Comparison of ENCODE assay signal across 8 mouse cellular contexts in genomic region chr1:44118239-44119054, GRCm38 (mm10). TPM values are rescaled to one million over a fixed set of nuclear protein-coding genes. Genes with fewer than 3 reads are reported as not detected.
DNase-seq lines count a peak whose midpoint lies in the region; ATAC-seq and TF ChIP-seq lines count a peak whose summit lies in the region.

TSS of gene Kdelc1 (minus strand) at chr1:44118808.
TSS of gene Bivm (plus strand) at chr1:44118957.

- DNase-seq in c-Kit-positive CD71-negative TER-119-negative erythroid progenitor cells, embryonic 14.5 days (ENCODE audit: low read depth): peak; percentile 80
- DNase-seq in forebrain, embryonic 10.5 days (ENCODE audit: extremely low spot score, low spot score): peak; percentile 90
- peak; percentile 93 to 97 for DNase-seq in kidney, postnatal 25 days
- peak; percentile 76 to 81 (median 81) for DNase-seq in liver, embryonic 14.5 days (ENCODE audit: low read depth in 3 of 3, low spot score in 3 of 3)
- DNase-seq in neural tube, embryonic 11.5 days (ENCODE audit: low spot score): peak; percentile 87
- DNase-seq in stomach, postnatal 0 days (ENCODE audit: low spot score): peak; percentile 90

- H3K36me3 ChIP-seq in forebrain, embryonic 10.5 days (replicated peaks): peaks cover 47% of the 10 kb centered on the region
- H3K36me3 ChIP-seq in heart, embryonic 15.5 days: peaks cover 19% of the 10 kb centered on the region
- no peaks in the 10 kb centered on the region for H3K36me3 ChIP-seq in liver, embryonic 14.5 days (replicated peaks; ENCODE audit: control insufficient read depth, insufficient read depth, low read depth)
- H3K36me3 ChIP-seq in neural tube, embryonic 11.5 days (ENCODE audit: control insufficient read depth, insufficient read depth, low read length): 0 out of 2 replicates have a peak, but pooled peaks cover 3% of the 10 kb centered on the region
- peaks cover 4% of the 10 kb centered on the region for H3K36me3 ChIP-seq in stomach, postnatal 0 days (ENCODE audit: control insufficient read depth, insufficient read depth, low read length)

- peak within 1 kb of the TSS; percentile 80 for H3K4me3 ChIP-seq in forebrain, embryonic 10.5 days
- H3K4me3 ChIP-seq in heart, embryonic 15.5 days: peak within 1 kb of the TSS; percentile 68
- peak within 1 kb of the TSS; percentile 66 to 94 for H3K4me3 ChIP-seq in liver, embryonic 14.5 days (ENCODE audit: insufficient read depth in 1 of 2, low read depth in 2 of 2, low read length in 2 of 2)
- H3K4me3 ChIP-seq in neural tube, embryonic 11.5 days (ENCODE audit: low read depth, low read length): peak within 1 kb of the TSS; percentile 78
- peak within 1 kb of the TSS; percentile 62 for H3K4me3 ChIP-seq in stomach, postnatal 0 days (ENCODE audit: low read depth, low read length)

- peak within 1 kb of the TSS; percentile 77 for H3K4me2 ChIP-seq in heart, embryonic 15.5 days
- peak within 1 kb of the TSS; percentile 82 for H3K4me2 ChIP-seq in liver, embryonic 14.5 days (ENCODE audit: low read depth)
- H3K4me2 ChIP-seq in neural tube, embryonic 11.5 days (ENCODE audit: low read depth): peak within 1 kb of the TSS; percentile 70
- H3K4me2 ChIP-seq in stomach, postnatal 0 days (replicated peaks; ENCODE audit: low read depth): peak within 1 kb of the TSS; percentile 83

- peak within 1 kb of the TSS; percentile 83 for H3K9ac ChIP-seq in heart, embryonic 15.5 days
- H3K9ac ChIP-seq in liver, embryonic 14.5 days (replicated peaks): peak within 1 kb of the TSS; percentile 62
- H3K9ac ChIP-seq in neural tube, embryonic 11.5 days (ENCODE audit: low read length): peak within 1 kb of the TSS; percentile 88
- peak within 1 kb of the TSS; percentile 83 for H3K9ac ChIP-seq in stomach, postnatal 0 days (ENCODE audit: low read length)

- H3K9me3 ChIP-seq in forebrain, embryonic 10.5 days: no peaks in the 10 kb centered on the region
- H3K9me3 ChIP-seq in heart, embryonic 15.5 days (replicated peaks): no peaks in the 10 kb centered on the region
- H3K9me3 ChIP-seq in liver, embryonic 14.5 days (ENCODE audit: control insufficient read depth, low read length): no peaks in the 10 kb centered on the region
- no peaks in the 10 kb centered on the region for H3K9me3 ChIP-seq in neural tube, embryonic 11.5 days (ENCODE audit: control insufficient read depth, low read length)
- no peaks in the 10 kb centered on the region for H3K9me3 ChIP-seq in stomach, postnatal 0 days (ENCODE audit: control insufficient read depth, low read length)

- no peak for TF ChIP-seq EP300 in liver, embryonic 14.5 days (IDR thresholded peaks at IDR 0.05; ENCODE audit: low read depth)
- no peak for TF ChIP-seq EP300 in stomach, postnatal 0 days (optimal IDR thresholded peaks at IDR 0.05)

- WGBS in forebrain, embryonic 10.5 days: under 1% methylated on average over 39 of the region's 39 CpGs
- under 1% methylated on average over 39 of the region's 39 CpGs for WGBS in heart, embryonic 15.5 days
- WGBS in liver, embryonic 14.5 days (ENCODE audit: insufficient replicate concordance): under 1% methylated on average over 39 of the region's 39 CpGs
- WGBS in neural tube, embryonic 11.5 days: under 1% methylated on average over 39 of the region's 39 CpGs
- 1% methylated on average over 39 of the region's 39 CpGs for WGBS in stomach, postnatal 0 days

- peaks cover 27% of the 10 kb centered on the region for H3K4me1 ChIP-seq in forebrain, embryonic 10.5 days
- peaks cover 11% of the 10 kb centered on the region for H3K4me1 ChIP-seq in heart, embryonic 15.5 days (replicated peaks)
- peaks cover 0 to 1% of the 10 kb centered on the region in 2 experiments; a peak in 1 of 4 replicates for H3K4me1 ChIP-seq in liver, embryonic 14.5 days (replicated peaks; ENCODE audit: control insufficient read depth in 2 of 2, insufficient read depth in 2 of 2, low read length in 1 of 2)
- H3K4me1 ChIP-seq in neural tube, embryonic 11.5 days (ENCODE audit: control insufficient read depth, insufficient read depth, low read length): no peaks in the 10 kb centered on the region
- H3K4me1 ChIP-seq in stomach, postnatal 0 days (replicated peaks; ENCODE audit: control insufficient read depth, insufficient read depth): peaks cover 3% of the 10 kb centered on the region; the same call in 1 of the 2 replicates

- ATAC-seq in CD4-positive, CD25-positive, alpha-beta regulatory T cell, adult 4 months: peak; percentile 82
- peak; percentile 97 for ATAC-seq in heart, embryonic 15.5 days (replicated peaks; ENCODE audit: insufficient number of reproducible peaks, insufficient read depth, low FRiP score, low read depth)
- ATAC-seq in liver, embryonic 14.5 days (ENCODE audit: insufficient read depth): peak; percentile 90
- ATAC-seq in neural tube, embryonic 11.5 days (ENCODE audit: insufficient read depth, low FRiP score, low TSS enrichment): peak; percentile 94
- ATAC-seq in stomach, postnatal 0 days (ENCODE audit: low FRiP score, low TSS enrichment): peak; percentile 98

- no peak for TF ChIP-seq CTCF in liver, embryonic 14.5 days (IDR thresholded peaks at IDR 0.05; ENCODE audit: low read depth)
- TF ChIP-seq CTCF in stomach, postnatal 0 days (IDR thresholded peaks at IDR 0.05; ENCODE audit: low read depth): no peak

- peak within 1 kb of the TSS; percentile 97 for H3K27ac ChIP-seq in forebrain, embryonic 10.5 days
- H3K27ac ChIP-seq in heart, embryonic 15.5 days: peak within 1 kb of the TSS; percentile 98
- H3K27ac ChIP-seq in liver, embryonic 14.5 days: peak within 1 kb of the TSS; percentile 63
- H3K27ac ChIP-seq in neural tube, embryonic 11.5 days (ENCODE audit: low read depth, low read length): peak within 1 kb of the TSS; percentile 93
- peak within 1 kb of the TSS; percentile 94 for H3K27ac ChIP-seq in stomach, postnatal 0 days (replicated peaks)

- H3K27me3 ChIP-seq in forebrain, embryonic 10.5 days (ENCODE audit: poor library complexity, severe bottlenecking): no peaks in the 10 kb centered on the region
- H3K27me3 ChIP-seq in heart, embryonic 15.5 days: no peaks in the 10 kb centered on the region
- H3K27me3 ChIP-seq in liver, embryonic 14.5 days (ENCODE audit: control insufficient read depth, insufficient read depth, low read length): no peaks in the 10 kb centered on the region
- H3K27me3 ChIP-seq in neural tube, embryonic 11.5 days (ENCODE audit: control insufficient read depth, insufficient read depth, low read length): no peaks in the 10 kb centered on the region
- no peaks in the 10 kb centered on the region for H3K27me3 ChIP-seq in stomach, postnatal 0 days (ENCODE audit: control insufficient read depth, insufficient read depth, low read length)

RNA-seq across cellular contexts. Expression of gene Kdelc1, which starts in this region (rescaled TPM):
- polyA plus RNA-seq in CD4-positive, CD25-positive, alpha-beta regulatory T cell, adult 4 months (2017; shearing (Covaris generic)): 10 to 100 TPM; 17.1 to 18.0 TPM
- polyA plus RNA-seq in forebrain, embryonic 10.5 days (2016; fragmentation: Nextera tagmentation; extraction: Ambion mirVana): 69.3 and 70.1 TPM in 2 replicates
- 39.1 and 40.8 TPM in 2 replicates for polyA plus RNA-seq in heart, embryonic 15.5 days (2015; fragmentation: Nextera tagmentation; extraction: Ambion mirVana)
- 7.7 and 10.2 TPM in 2 replicates for polyA plus RNA-seq in liver, embryonic 14.5 days (2012; rRNA removed)
- 13.2 and 15.4 TPM in 2 replicates for polyA plus RNA-seq in liver, embryonic 14.5 days (2014; fragmentation: Nextera tagmentation; extraction: Ambion mirVana)
- 59.1 and 60.3 TPM in 2 replicates for polyA plus RNA-seq in neural tube, embryonic 11.5 days (2014; fragmentation: Nextera tagmentation; extraction: Ambion mirVana)
- polyA plus RNA-seq in stomach, postnatal 0 days (2015; fragmentation: Nextera tagmentation; extraction: Ambion mirVana): 19.5 and 20.6 TPM in 2 replicates

RNA-seq across cellular contexts. Expression of gene Bivm, which starts in this region (rescaled TPM):
- 10 to 100 TPM; 10.0 to 10.8 TPM for polyA plus RNA-seq in CD4-positive, CD25-positive, alpha-beta regulatory T cell, adult 4 months (2017; shearing (Covaris generic))
- polyA plus RNA-seq in forebrain, embryonic 10.5 days (2016; fragmentation: Nextera tagmentation; extraction: Ambion mirVana): 26.6 and 27.4 TPM in 2 replicates
- 11.9 and 12.2 TPM in 2 replicates for polyA plus RNA-seq in heart, embryonic 15.5 days (2015; fragmentation: Nextera tagmentation; extraction: Ambion mirVana)
- polyA plus RNA-seq in liver, embryonic 14.5 days (2012; rRNA removed): 2.3 and 2.8 TPM in 2 replicates
- polyA plus RNA-seq in liver, embryonic 14.5 days (2014; fragmentation: Nextera tagmentation; extraction: Ambion mirVana): 3.7 and 4.0 TPM in 2 replicates
- polyA plus RNA-seq in neural tube, embryonic 11.5 days (2014; fragmentation: Nextera tagmentation; extraction: Ambion mirVana): 31.1 and 31.2 TPM in 2 replicates
- 7.4 and 8.0 TPM in 2 replicates for polyA plus RNA-seq in stomach, postnatal 0 days (2015; fragmentation: Nextera tagmentation; extraction: Ambion mirVana)

Comparison
In these comparisons a context has a peak if more than half of its experiments do, and no peak if none do; other contexts are left out.
1. Peak in every context shown above with its lines: DNase-seq, ATAC-seq, H3K4me3 ChIP-seq and H3K27ac ChIP-seq.